Mouse (Mus musculus) liver, embryonic 15.5 days (tissue): ENCODE measurements around the gene Msl2. TPM values are rescaled to one million over a fixed set of nuclear protein-coding genes. Genes with fewer than 3 reads are reported as not detected.

Experiments used
- ATAC-seq: fragments of 200-750 bp; cut with Nextera tagmentation; 2 replicates; pipeline ENCODE4 v1.8.0; 2017; ENCODE audit warnings: moderate number of reproducible peaks, mild to moderate bottlenecking, moderate library complexity; ENCODE audit not compliant: insufficient read depth
- H3K27ac ChIP-seq: fragments of 300-500 bp; sonication (generic); replicated peaks from 2 replicates; pipeline ENCODE4 v1.5.1; 2015; ENCODE audit warnings: mild to moderate bottlenecking, inconsistent platforms
- H3K27me3 ChIP-seq: fragments of 300-500 bp; sonication (generic); 2 replicates; pipeline ENCODE4 v1.6.1; 2015; ENCODE audit warnings: mild to moderate bottlenecking, inconsistent platforms
- H3K36me3 ChIP-seq: fragments of 300-500 bp; sonication (generic); replicated peaks from 2 replicates; pipeline ENCODE4 v1.6.1; 2015; ENCODE audit warnings: moderate library complexity, mild to moderate bottlenecking, inconsistent platforms
- H3K4me1 ChIP-seq: fragments of 300-500 bp; sonication (generic); replicated peaks from 2 replicates; pipeline ENCODE4 v1.6.1; 2015; ENCODE audit warnings: inconsistent platforms
- H3K4me2 ChIP-seq: fragments of 300-500 bp; sonication (generic); 2 replicates; pipeline ENCODE4 v1.6.1; 2015; ENCODE audit warnings: moderate library complexity, mild to moderate bottlenecking, inconsistent platforms
- H3K4me3 ChIP-seq: fragments of 300-500 bp; sonication (generic); replicated peaks from 2 replicates; pipeline ENCODE4 v1.5.1; 2015; ENCODE audit warnings: mild to moderate bottlenecking, inconsistent platforms
- H3K9ac ChIP-seq: fragments of 300-500 bp; sonication (generic); 2 replicates; pipeline ENCODE4 v1.6.1; 2015; ENCODE audit warnings: moderate library complexity, mild to moderate bottlenecking, inconsistent platforms
- H3K9me3 ChIP-seq: fragments of 300-500 bp; sonication (generic); replicated peaks from 2 replicates; pipeline ENCODE4 v1.6.1; 2016; ENCODE audit warnings: inconsistent platforms
- WGBS: fragments of 180-500 bp; shearing (Covaris S2); methylation state at CpG from one replicate; pipeline ENCODE4 v1.1.7; 2015; ENCODE audit warnings: mixed read lengths; ENCODE audit not compliant: insufficient replicate concordance; 5-methylcytosine and 5-hydroxymethylcytosine counted together
- polyA plus RNA-seq: library from polyadenylated mRNA; unstranded; fragments of >200 nt; fragmentation: Nextera tagmentation; extraction: Ambion mirVana; gene quantifications from 2 replicates; pipeline ENCODE4 v1.2.1, GENCODE M21; 2015

Gene Msl2
- polyA plus RNA-seq, 1 experiment from 2014 or later = 2.2 TPM

DNA sequence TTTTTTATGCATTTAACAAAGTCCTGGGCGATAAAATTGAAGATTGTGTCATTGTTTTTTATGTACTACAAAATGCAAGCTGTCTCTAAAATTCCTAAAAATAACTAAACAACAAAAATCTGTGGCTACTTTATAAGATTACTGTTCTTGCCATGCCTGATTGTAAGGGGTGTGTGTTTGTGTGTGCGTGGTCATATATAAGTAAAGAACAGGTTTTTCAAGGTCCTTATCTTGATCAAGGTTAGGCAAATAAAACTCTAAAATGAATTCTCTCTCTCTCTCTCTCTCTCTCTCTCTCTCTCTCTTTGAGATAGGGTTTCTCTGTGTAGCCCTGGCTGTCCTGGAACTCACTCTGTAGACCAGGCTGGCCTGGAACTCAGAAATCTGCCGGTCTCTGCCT lies 21.9 kb upstream of the Msl2 start:
- Histone ChIP-seq H3K4me1 (no peaks in the 10 kb centered on the region), H3K27me3 (no peaks in the 10 kb centered on the region), H3K36me3 (no peaks in the 10 kb centered on the region), H3K4me2 (no peak overlapping the region), H3K9ac (no peak overlapping the region), H3K4me3 (no peak overlapping the region), H3K27ac (no peak overlapping the region), H3K9me3 (no peaks in the 10 kb centered on the region)
- 65% methylated on average over 3 of the region's 3 CpGs for WGBS
- ATAC-seq = no peak

GRCm38 (mm10) chr9:101052691-101053090 lies 21.2 kb upstream of the Msl2 start:
- no peaks in the 10 kb centered on the region for H3K9me3 ChIP-seq
- H3K4me3 ChIP-seq = no peak overlapping the region
- no peak overlapping the region for H3K4me2 ChIP-seq
- no peaks in the 10 kb centered on the region for H3K4me1 ChIP-seq
- WGBS = 46% methylated on average over 6 of the region's 6 CpGs
- H3K27ac ChIP-seq = no peak overlapping the region
- no peaks in the 10 kb centered on the region for H3K27me3 ChIP-seq
- no peaks in the 10 kb centered on the region for H3K36me3 ChIP-seq
- ATAC-seq = no peak
- H3K9ac ChIP-seq = no peak overlapping the region

GRCm38 (mm10) chr9:101053279-101053678 lies 20.6 kb upstream of the Msl2 start:
- H3K36me3 ChIP-seq = no peaks in the 10 kb centered on the region
- H3K4me3 ChIP-seq = no peak overlapping the region
- no peaks in the 10 kb centered on the region for H3K4me1 ChIP-seq
- H3K9me3 ChIP-seq = no peaks in the 10 kb centered on the region
- no peak overlapping the region for H3K4me2 ChIP-seq
- no peak for ATAC-seq
- WGBS = 68% methylated on average over 14 of the region's 14 CpGs
- no peaks in the 10 kb centered on the region for H3K27me3 ChIP-seq
- H3K9ac ChIP-seq = no peak overlapping the region
- H3K27ac ChIP-seq = no peak overlapping the region

DNA sequence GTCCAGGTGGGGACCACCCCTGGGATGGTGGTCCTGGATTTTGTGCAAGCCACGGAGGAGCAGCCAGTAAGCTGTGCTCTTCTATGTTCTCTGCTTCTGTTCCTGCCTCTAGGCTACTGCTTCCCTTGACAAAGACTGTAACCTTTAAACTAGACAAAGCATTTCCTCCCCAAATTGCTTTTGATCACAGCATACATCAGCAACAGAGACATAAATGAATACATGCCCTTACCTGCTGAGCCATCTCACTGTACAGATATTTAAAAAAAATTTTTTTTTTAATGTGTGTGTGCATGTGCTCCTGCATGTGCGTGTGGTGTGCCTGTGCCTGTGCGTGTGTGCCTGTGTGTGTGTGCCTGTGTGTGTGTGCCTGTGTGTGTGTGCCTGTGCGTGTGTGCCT lies 16.7 kb upstream of the Msl2 start:
- no peak for ATAC-seq

GRCm38 (mm10) chr9:101061035-101061434 lies 12.9 kb upstream of the Msl2 start:
- Histone ChIP-seq H3K4me1 (no peaks in the 10 kb centered on the region), H3K27me3 (no peaks in the 10 kb centered on the region), H3K9ac (no peak overlapping the region)

More for the DNA sequence above, 16.7 kb upstream of the Msl2 start:
- no peak overlapping the region for H3K4me3 ChIP-seq
- H3K27me3 ChIP-seq = no peaks in the 10 kb centered on the region
- no peaks in the 10 kb centered on the region for H3K9me3 ChIP-seq
- no peaks in the 10 kb centered on the region for H3K36me3 ChIP-seq
- WGBS = 83% methylated on average over 4 of the region's 4 CpGs
- H3K27ac ChIP-seq = no peak overlapping the region
- no peak overlapping the region for H3K4me2 ChIP-seq
- no peaks in the 10 kb centered on the region for H3K4me1 ChIP-seq
- no peak overlapping the region for H3K9ac ChIP-seq

GRCm38 (mm10) chr9:101062253-101062780 lies 11.6 kb upstream of the Msl2 start:
- Histone ChIP-seq H3K9ac (no peak overlapping the region), H3K4me1 (no peaks in the 10 kb centered on the region), H3K4me3 (no peak overlapping the region), H3K27me3 (no peaks in the 10 kb centered on the region), H3K36me3 (no peaks in the 10 kb centered on the region), H3K27ac (no peak overlapping the region), H3K9me3 (no peaks in the 10 kb centered on the region), H3K4me2 (no peak overlapping the region)
- ATAC-seq = no peak
- 62% methylated on average over 6 of the region's 6 CpGs for WGBS

More at GRCm38 (mm10) chr9:101061035-101061434, 12.9 kb upstream of the Msl2 start:
- ATAC-seq = no peak
- Histone ChIP-seq H3K9me3 (no peaks in the 10 kb centered on the region), H3K27ac (no peak overlapping the region), H3K4me2 (no peak overlapping the region), H3K4me3 (no peak overlapping the region), H3K36me3 (no peaks in the 10 kb centered on the region)
- 41% methylated on average over 11 of the region's 11 CpGs for WGBS

- WGBS = 75% methylated on average over 3 of the region's 3 CpGs
- no peaks in the 10 kb centered on the region for H3K9me3 ChIP-seq
- H3K4me2 ChIP-seq = no peak overlapping the region
- H3K4me3 ChIP-seq = no peak overlapping the region
- no peak overlapping the region for H3K9ac ChIP-seq
- no peak for ATAC-seq
- H3K27ac ChIP-seq = no peak overlapping the region
- no peaks in the 10 kb centered on the region for H3K27me3 ChIP-seq
- no peaks in the 10 kb centered on the region for H3K36me3 ChIP-seq
- H3K4me1 ChIP-seq = no peaks in the 10 kb centered on the region
Observed at GRCm38 (mm10) chr9:101065076-101065602, 8.8 kb upstream of the Msl2 start.

GRCm38 (mm10) chr9:101069781-101070180 lies 4.1 kb upstream of the Msl2 start:
- H3K9me3 ChIP-seq = no peaks in the 10 kb centered on the region
- H3K4me2 ChIP-seq = no peak overlapping the region
- H3K36me3 ChIP-seq = no peaks in the 10 kb centered on the region
- H3K4me3 ChIP-seq = no peak overlapping the region
- no peak for ATAC-seq
- no peaks in the 10 kb centered on the region for H3K27me3 ChIP-seq
- peaks cover 15% of the 10 kb centered on the region for H3K4me1 ChIP-seq
- no peak overlapping the region for H3K9ac ChIP-seq
- no peak overlapping the region for H3K27ac ChIP-seq
- 82% methylated on average over 3 of the region's 3 CpGs for WGBS

DNA sequence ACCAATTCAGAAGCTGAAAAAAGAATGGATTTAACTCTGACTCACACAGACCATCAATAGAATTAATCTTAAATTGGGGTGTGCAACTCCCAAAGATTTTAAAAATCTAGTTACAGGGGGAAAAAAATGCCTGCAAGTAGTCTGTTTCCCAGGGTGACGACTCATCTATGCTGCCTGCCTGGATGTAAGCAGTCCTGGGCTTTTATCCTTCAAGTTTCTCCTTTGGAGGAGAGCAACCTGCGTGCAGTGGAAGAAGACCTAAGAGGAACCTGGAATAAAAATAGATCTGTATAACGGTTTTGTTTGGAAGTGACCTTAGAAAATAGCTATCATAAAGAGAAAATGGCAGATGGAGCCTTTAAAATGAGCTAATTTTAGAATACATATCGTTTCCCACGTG lies 1.4 kb upstream of the Msl2 start:
- Histone ChIP-seq H3K27ac (no peak overlapping the region; the same call in 1 of the 2 replicates), H3K9me3 (no peaks in the 10 kb centered on the region), H3K9ac (peak overlapping the region; percentile 3; the same call in 1 of the 2 replicates), H3K36me3 (no peaks in the 10 kb centered on the region), H3K4me3 (no peak overlapping the region; the same call in 1 of the 2 replicates), H3K4me1 (peaks cover 23% of the 10 kb centered on the region), H3K4me2 (peak overlapping the region; percentile 96), H3K27me3 (no peaks in the 10 kb centered on the region)
- no peak for ATAC-seq
- 23% methylated on average over 5 of the region's 5 CpGs for WGBS

DNA sequence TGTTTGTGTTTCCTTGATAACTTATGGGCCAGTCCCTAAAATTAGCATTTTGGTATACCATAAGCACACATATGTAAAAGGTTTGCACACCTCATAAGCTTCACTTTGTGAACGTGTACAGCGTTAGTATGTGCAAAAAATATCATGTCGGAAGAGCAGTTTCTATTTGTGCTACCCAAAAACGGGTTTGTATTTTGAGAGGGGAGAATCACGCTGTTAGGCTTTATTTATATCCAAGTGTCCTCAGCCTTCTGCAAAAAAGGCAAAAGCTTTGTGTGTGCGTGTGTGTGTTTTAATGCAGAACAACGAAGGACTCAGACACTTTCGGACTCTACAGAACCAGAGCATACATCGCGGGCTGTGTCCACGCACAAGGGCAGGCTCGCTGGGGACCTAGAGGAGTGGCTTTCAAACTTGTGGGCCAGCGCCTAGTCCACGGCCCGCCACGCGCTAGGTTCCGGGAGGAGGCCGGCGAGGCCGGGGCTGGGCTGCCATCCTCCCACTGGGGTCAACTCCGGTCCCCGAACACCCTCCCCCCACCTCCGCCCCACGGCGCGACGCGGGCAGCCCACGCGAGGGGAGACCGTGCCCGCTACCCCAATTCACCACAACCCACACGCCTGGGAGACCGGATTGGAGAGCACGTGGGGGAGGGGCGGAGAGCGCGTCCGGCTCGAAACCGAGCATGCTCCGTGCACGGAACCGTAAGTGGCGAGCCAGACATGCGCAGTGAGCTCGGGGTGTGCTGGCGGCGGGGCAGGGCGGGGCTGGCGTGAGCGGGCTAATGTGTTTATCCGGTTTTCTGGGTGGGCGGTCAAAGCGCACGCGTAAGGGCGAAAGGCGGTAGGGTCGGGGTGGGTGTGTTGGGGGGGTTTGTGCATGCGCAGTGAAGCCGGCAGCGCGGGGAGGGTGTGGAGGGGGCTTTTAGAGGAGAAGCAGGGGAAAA lies 587 bp upstream of the Msl2 start:
- WGBS = under 1% methylated on average over 63 of the region's 65 CpGs

GRCm38 (mm10) chr9:101074332-101075021 lies 576 bp downstream of the Msl2 start:
- Histone ChIP-seq H3K36me3 (peaks cover 4% of the 10 kb centered on the region; the same call in 1 of the 2 replicates), H3K27me3 (no peaks in the 10 kb centered on the region), H3K9ac (peak overlapping the region; percentile 99), H3K9me3 (no peaks in the 10 kb centered on the region), H3K4me1 (peaks cover 39% of the 10 kb centered on the region), H3K27ac (peak overlapping the region; percentile 99), H3K4me3 (peak overlapping the region; percentile 98), H3K4me2 (peak overlapping the region; percentile 96)
- WGBS = under 1% methylated on average over 78 of the region's 100 CpGs
- ATAC-seq = peak; percentile 66

More for the DNA sequence above, 587 bp upstream of the Msl2 start:
- H3K4me2 ChIP-seq = peak overlapping the region; percentile 96
- peak overlapping the region; percentile 99 for H3K9ac ChIP-seq
- H3K4me3 ChIP-seq = peak overlapping the region; percentile 98
- H3K27me3 ChIP-seq = no peaks in the 10 kb centered on the region
- H3K36me3 ChIP-seq = no peaks in the 10 kb centered on the region
- H3K4me1 ChIP-seq = peaks cover 27% of the 10 kb centered on the region
- peak overlapping the region; percentile 99 for H3K27ac ChIP-seq
- ATAC-seq = peak; percentile 88
- H3K9me3 ChIP-seq = no peaks in the 10 kb centered on the region
